Mouse (Mus musculus) liver (tissue): ENCODE results near the gene Serpinb1a.

Source experiments
- DNase-seq: peaks from one replicate; pipeline ENCODE4 v3.0.0-alpha.2; 2020; ENCODE audit warnings: mixed read lengths

Gene Serpinb1a

DNA sequence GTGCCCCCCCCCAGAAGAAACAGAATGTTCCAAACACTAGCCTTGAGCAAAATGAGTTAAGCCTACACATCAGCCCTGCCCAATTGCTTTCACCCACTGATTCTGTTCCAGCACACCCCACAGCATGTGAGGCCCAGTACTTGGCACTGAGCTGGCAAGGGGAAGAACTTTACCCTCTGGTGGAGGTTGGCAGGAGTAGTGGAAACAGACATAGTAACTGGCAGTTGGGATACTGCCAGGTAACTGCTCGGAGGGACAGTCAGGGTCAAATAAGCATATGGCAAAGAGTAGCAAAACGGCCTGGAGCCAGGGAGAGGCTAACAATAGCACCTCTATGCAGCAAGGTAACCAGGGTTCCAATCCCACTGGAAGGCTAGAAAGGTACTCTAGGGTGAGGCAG lies 56.4 kb downstream of the Serpinb1a start:
- DNase-seq: no peak
